Mouse (Mus musculus) G1E (cell line): Measurements from ENCODE around the gene Homer2. TPM values are rescaled to one million over a fixed set of nuclear protein-coding genes. Genes with fewer than 3 reads are reported as not detected.

Experiments
- ATAC-seq: 2 replicates; pipeline ENCODE4 v1.8.0; 2016; ENCODE audit warnings: mild to moderate bottlenecking; ENCODE audit not compliant: insufficient number of reproducible peaks, poor library complexity, low FRiP score, severe bottlenecking; ENCODE audit errors: extremely low read depth
- DNase-seq: peaks from one replicate; pipeline ENCODE4 v3.0.0; 2012; ENCODE audit warnings: low spot score
- H3K27me3 ChIP-seq: 2 replicates; pipeline ENCODE4 v1.6.1; 2012; ENCODE audit warnings: mild to moderate bottlenecking, low read length, inconsistent platforms; ENCODE audit not compliant: insufficient read depth
- H3K36me3 ChIP-seq: replicated peaks from 2 replicates; pipeline ENCODE3; 2012; ENCODE audit warnings: mild to moderate bottlenecking, inconsistent platforms
- H3K4me1 ChIP-seq: 2 replicates; pipeline ENCODE4 v1.6.1; 2012; ENCODE audit warnings: low read depth, low read length, inconsistent platforms, mixed read lengths; ENCODE audit not compliant: insufficient read depth
- H3K4me3 ChIP-seq: 2 replicates; pipeline ENCODE4 v1.5.1; 2012; ENCODE audit warnings: low read depth, mild to moderate bottlenecking, inconsistent platforms, low read length, moderate library complexity, mixed read lengths
- H3K9me3 ChIP-seq: replicated peaks from 2 replicates; pipeline ENCODE4 v1.6.1; 2012; ENCODE audit warnings: inconsistent platforms
- CTCF ChIP-seq: IDR thresholded peaks from 2 replicates; pipeline ENCODE4 v1.5.1; 2012; ENCODE audit warnings: low read depth, low read length, inconsistent platforms, mixed read lengths
- GATA1 ChIP-seq: IDR thresholded peaks from 2 replicates; pipeline ENCODE4 v1.6.1; 2012; ENCODE audit warnings: borderline replicate concordance, low read length, inconsistent platforms, mixed read lengths
- GATA2 ChIP-seq: IDR thresholded peaks from 2 replicates; pipeline ENCODE4 v1.6.1; 2012; ENCODE audit warnings: low read depth, low read length, inconsistent platforms, borderline replicate concordance
- POLR2AphosphoS5 ChIP-seq: IDR thresholded peaks from 2 replicates; pipeline ENCODE4 v1.6.1; 2012; ENCODE audit warnings: low read depth, low read length, inconsistent platforms; ENCODE audit not compliant: insufficient replicate concordance
- TAL1 ChIP-seq: conservative IDR thresholded peaks from 2 replicates; pipeline ENCODE4 v1.6.1; 2012; ENCODE audit warnings: low read depth, low read length, inconsistent platforms, mixed read lengths
- polyA plus RNA-seq: library from polyadenylated mRNA; stranded (reverse); fragments of >175 nt; gene quantifications from 2 replicates; pipeline ENCODE4 v1.2.3, GENCODE M21; 2012
- total RNA-seq, 2 experiments: library from RNA; stranded (forward) in 1 of 2; stranded (reverse) in 1 of 2; fragments of 200-1000 nt in 1 of 2; fragments of >200 nt in 1 of 2; fragmentation: Nextera tagmentation in 1 of 2; gene quantifications; 2 replicates each; pipeline ENCODE4 v1.2.3; 2014 to 2017

Gene Homer2
- total and polyA plus RNA-seq, 3 experiments = 35.9 to 45.9 (median 37.3) TPM

DNA sequence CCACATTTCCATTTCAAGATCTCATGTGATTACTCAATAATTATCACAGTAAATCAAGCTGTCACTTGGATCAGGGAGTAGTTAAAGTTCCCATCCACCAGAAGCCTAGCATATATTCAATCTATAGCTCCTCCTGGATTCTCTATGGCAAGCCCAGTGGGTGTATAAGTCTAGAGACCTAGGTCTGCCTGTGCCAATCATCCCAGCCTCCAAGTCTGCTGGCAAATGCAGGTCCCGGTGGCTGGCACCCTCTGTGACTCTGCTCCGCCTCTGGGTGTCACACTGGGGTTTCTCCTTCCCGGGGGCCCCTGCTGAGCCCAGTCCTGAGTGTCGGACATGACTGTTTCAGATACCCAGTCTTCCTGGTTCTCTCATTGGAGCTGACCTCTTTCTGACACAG is 84.5 kb downstream of the Homer2 start:
- Histone ChIP-seq H3K4me1 (no peaks in the 10 kb centered on the region), H3K9me3 (no peaks in the 10 kb centered on the region), H3K4me3 (no peak overlapping the region), H3K36me3 (peaks cover 66% of the 10 kb centered on the region), H3K27me3 (no peaks in the 10 kb centered on the region)
- TF ChIP-seq GATA1 = no peak
- TF ChIP-seq CTCF = no peak
- no peak for TF ChIP-seq POLR2AphosphoS5
- no peak for TF ChIP-seq TAL1
- no peak for TF ChIP-seq GATA2
- no peak for ATAC-seq
- no peak for DNase-seq

DNA sequence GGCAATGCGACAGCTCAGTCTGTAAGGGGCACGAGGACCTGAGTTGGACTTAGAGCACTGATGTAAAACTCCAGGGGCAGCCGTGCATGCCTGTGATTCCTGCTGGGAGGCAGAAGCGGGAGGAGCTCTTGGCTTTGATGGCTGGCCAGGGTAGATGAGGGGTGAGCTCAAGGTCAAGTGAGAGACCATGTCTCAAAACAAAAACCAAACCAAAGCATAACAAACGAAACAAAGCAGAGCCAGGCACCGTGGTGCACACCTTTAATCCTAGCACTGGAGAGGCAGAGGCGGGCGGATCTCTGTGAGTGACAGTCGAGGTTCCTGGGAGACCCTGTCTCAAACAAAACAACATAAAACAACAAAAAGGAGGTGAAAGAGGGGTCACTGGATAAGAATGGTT is 92.3 kb downstream of the Homer2 start:
- H3K4me1 ChIP-seq = no peaks in the 10 kb centered on the region
- no peaks in the 10 kb centered on the region for H3K9me3 ChIP-seq
- ATAC-seq = no peak
- TF ChIP-seq TAL1 = no peak
- TF ChIP-seq GATA1 = no peak
- TF ChIP-seq POLR2AphosphoS5 = no peak
- no peak for TF ChIP-seq GATA2
- no peak for TF ChIP-seq CTCF
- no peaks in the 10 kb centered on the region for H3K27me3 ChIP-seq
- DNase-seq = no peak
- H3K36me3 ChIP-seq = peaks cover 90% of the 10 kb centered on the region
- H3K4me3 ChIP-seq = no peak overlapping the region

DNA sequence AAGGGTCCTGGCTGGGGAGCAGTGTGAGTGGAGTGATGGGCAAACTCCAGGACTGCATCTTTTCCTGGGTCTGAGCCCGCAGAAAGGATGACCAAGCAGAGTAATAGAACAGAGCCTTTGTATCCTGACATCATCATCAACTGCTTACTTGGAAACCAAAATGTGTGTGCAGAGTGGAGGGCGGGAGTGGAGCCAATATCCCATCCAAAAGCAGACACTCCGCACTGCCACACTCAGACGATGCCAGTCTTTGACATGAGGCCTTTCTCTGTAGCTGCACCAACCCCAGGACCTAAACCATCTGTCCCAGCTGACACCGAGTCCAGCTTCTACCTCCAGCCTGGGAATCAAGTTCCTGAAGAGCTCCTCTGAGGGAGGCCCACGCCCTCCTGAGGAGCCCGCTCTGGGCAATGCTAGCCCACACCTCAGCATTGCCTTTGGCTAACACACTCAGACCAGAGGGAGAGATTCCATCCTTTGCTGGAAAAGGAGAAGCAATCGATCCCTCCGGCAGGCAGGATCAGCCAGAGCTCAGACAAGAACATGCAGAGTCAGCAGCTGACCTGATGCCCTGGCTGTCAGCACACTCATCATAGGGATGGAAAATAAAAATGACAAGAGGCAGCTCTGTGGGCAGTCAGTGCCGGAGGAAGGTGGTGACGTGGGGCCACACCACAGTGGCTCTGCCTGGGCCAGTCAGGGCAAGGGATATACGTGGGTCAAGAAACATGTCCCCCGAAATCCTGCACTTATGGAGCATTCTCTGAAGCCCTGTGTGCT is 94.3 kb downstream of the Homer2 start:
- TF ChIP-seq POLR2AphosphoS5 = no peak
- no peak for TF ChIP-seq GATA2
- TF ChIP-seq CTCF = no peak
- TF ChIP-seq GATA1 = no peak
- no peak for TF ChIP-seq TAL1
- Histone ChIP-seq H3K4me3 (no peak overlapping the region), H3K27me3 (no peaks in the 10 kb centered on the region)

DNA sequence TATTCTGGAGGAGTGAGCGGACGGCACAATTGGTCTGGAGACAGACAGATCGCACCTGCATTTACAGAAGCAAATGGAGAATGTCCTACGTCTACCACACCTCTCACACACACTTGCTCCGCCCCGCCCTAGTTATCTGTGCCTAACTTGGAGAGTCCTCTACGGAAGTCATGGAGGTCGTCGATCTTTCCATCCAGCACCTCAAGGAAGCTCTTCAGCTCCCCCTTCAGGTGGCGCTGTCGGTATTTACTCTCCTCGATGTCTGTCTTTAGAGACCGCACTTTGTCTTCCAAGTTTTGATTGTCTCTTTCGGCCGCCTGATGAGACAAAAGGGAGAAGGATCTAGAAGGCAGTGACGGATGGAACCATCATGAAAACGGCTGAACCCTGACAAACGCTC is 97.2 kb downstream of the Homer2 start:
- peaks cover 16% of the 10 kb centered on the region for H3K4me1 ChIP-seq
- H3K27me3 ChIP-seq = no peaks in the 10 kb centered on the region
- H3K36me3 ChIP-seq = peaks cover 91% of the 10 kb centered on the region
- no peak for TF ChIP-seq TAL1
- TF ChIP-seq CTCF = no peak
- no peak for TF ChIP-seq POLR2AphosphoS5
- TF ChIP-seq GATA1 = no peak
- no peak for TF ChIP-seq GATA2
- no peak overlapping the region for H3K4me3 ChIP-seq
- ATAC-seq (no peak), DNase-seq (no peak)
- H3K9me3 ChIP-seq = no peaks in the 10 kb centered on the region

More for the DNA sequence above, 94.3 kb downstream of the Homer2 start:
- Histone ChIP-seq H3K4me1 (no peaks in the 10 kb centered on the region), H3K9me3 (no peaks in the 10 kb centered on the region), H3K36me3 (peaks cover 92% of the 10 kb centered on the region)
- DNase-seq = no peak
- no peak for ATAC-seq

DNA sequence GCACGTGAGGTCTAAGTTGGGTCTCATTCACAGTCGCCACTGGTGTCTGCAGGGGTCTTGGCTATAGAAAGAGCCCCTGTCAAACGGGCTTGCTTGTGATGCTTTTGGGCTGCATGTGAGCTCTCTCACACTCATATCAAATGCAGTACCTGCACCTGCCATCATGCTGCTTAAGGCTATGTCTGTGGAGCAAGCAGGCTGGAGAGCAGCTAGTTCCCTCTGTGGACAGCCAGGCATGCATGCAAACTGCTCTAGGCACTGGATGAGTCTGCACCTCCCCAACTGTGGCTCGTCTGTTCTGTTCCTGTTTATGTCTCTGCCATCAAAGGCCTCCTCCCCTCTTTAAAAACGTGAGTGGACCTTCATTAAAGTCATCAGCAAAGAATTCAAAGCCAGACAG is 100.9 kb downstream of the Homer2 start:
- TF ChIP-seq GATA2 (no peak), TAL1 (no peak), CTCF (no peak), POLR2AphosphoS5 (no peak), GATA1 (no peak)
- DNase-seq (no peak), ATAC-seq (no peak)
- peaks cover 61% of the 10 kb centered on the region for H3K36me3 ChIP-seq
- peaks cover 20% of the 10 kb centered on the region for H3K4me1 ChIP-seq
- no peaks in the 10 kb centered on the region for H3K9me3 ChIP-seq
- H3K4me3 ChIP-seq = no peak overlapping the region
- H3K27me3 ChIP-seq = no peaks in the 10 kb centered on the region

DNA sequence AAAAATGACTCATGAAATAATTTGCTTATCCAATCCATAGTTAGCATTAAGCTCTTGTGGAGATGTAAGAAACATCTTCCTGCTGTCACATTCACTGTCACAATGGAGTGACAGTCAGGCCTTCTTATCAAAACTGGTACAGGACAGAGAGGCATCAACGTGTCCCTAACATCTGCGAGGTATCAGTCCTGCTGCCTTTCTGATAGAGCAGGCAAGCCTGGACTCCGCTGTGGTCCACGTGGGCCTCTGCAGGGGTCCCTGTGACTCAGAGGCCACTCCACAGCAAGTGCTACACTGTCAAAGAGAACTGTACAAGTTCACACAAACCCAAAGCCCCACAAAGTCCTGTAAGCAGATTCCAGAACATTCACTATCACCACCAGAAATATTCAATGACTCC is 101.8 kb downstream of the Homer2 start:
- TF ChIP-seq TAL1 (peak; percentile 28), GATA2 (no peak), CTCF (no peak)
- Histone ChIP-seq H3K4me1 (peaks cover 20% of the 10 kb centered on the region), H3K4me3 (no peak overlapping the region), H3K36me3 (peaks cover 51% of the 10 kb centered on the region), H3K9me3 (no peaks in the 10 kb centered on the region), H3K27me3 (no peaks in the 10 kb centered on the region)
- ATAC-seq (peak; percentile 75), DNase-seq (peak; percentile 9)

DNA sequence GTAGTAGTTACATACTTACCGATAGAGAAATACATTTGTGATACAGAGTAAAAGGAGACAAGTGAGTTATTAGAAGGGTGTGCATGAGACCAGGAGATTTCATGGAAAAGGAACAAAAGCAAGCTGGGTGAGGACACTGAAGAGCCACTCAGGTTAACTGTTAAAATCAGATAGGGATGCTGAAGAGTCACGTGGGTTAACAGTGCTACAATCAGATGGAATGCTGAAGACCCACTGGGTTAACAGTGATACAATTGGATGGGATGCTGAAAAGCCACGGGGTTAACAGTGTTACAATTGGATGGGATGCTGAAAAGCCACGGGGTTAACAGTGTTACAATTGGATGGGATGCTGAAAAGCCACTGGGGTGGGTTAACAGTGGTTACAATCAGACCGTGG is 102.3 kb downstream of the Homer2 start:
- TF ChIP-seq CTCF = no peak
- peaks cover 20% of the 10 kb centered on the region for H3K4me1 ChIP-seq
- no peaks in the 10 kb centered on the region for H3K9me3 ChIP-seq
- peaks cover 49% of the 10 kb centered on the region for H3K36me3 ChIP-seq
- ATAC-seq (no peak), DNase-seq (no peak)
- H3K27me3 ChIP-seq = no peaks in the 10 kb centered on the region
- no peak overlapping the region for H3K4me3 ChIP-seq
